Mouse (Mus musculus): ENCODE results near the gene Aco2.

The Aco2 gene

GRCm38 (mm10) chr15:81879531-81880401 is 7.7 kb downstream of the Aco2 start:
- WGBS: 13% methylated on average over 5 of the region's 5 CpGs

- WGBS: 66% methylated on average over 3 of the region's 3 CpGs
These were observed 10.2 kb downstream of the Aco2 start for GRCm38 (mm10) chr15:81882348-81882747.

- WGBS: 62% methylated on average over 3 of the region's 3 CpGs
These were observed 13.4 kb downstream of the Aco2 start for GRCm38 (mm10) chr15:81885418-81885934.

- 62% methylated on average over 6 of the region's 6 CpGs for WGBS
These were observed 14.9 kb downstream of the Aco2 start for GRCm38 (mm10) chr15:81886795-81887550.

GRCm38 (mm10) chr15:81889175-81889574 is 17.1 kb downstream of the Aco2 start:
- 69% methylated on average over 7 of the region's 7 CpGs for WGBS

GRCm38 (mm10) chr15:81891140-81891802 is 19.2 kb downstream of the Aco2 start:
- 49% methylated on average over 7 of the region's 7 CpGs for WGBS

- WGBS: 84% methylated on average over 8 of the region's 8 CpGs
These were observed 19.9 kb downstream of the Aco2 start for GRCm38 (mm10) chr15:81891822-81892580.

- WGBS: 69% methylated on average over 1 of the region's 1 CpGs
These were observed 21.9 kb downstream of the Aco2 start for GRCm38 (mm10) chr15:81894002-81894401.

- 61% methylated on average over 2 of the region's 2 CpGs for WGBS
These were observed 24.3 kb downstream of the Aco2 start for GRCm38 (mm10) chr15:81896407-81896806.

- 91% methylated on average over 5 of the region's 5 CpGs for WGBS
These were observed 25.6 kb downstream of the Aco2 start for GRCm38 (mm10) chr15:81897607-81898285.

- 58% methylated on average over 2 of the region's 2 CpGs for WGBS
These were observed 26.6 kb downstream of the Aco2 start for GRCm38 (mm10) chr15:81898751-81899150.

- 40% methylated on average over 2 of the region's 2 CpGs for WGBS
These were observed 32.8 kb downstream of the Aco2 start for GRCm38 (mm10) chr15:81904939-81905338.

GRCm38 (mm10) chr15:81907953-81908352 is 35.8 kb downstream of the Aco2 start:
- WGBS: 70% methylated on average over 8 of the region's 8 CpGs

- 88% methylated on average over 4 of the region's 4 CpGs for WGBS
These were observed 36.7 kb downstream of the Aco2 start for GRCm38 (mm10) chr15:81908767-81909166.

- WGBS: 47% methylated on average over 2 of the region's 2 CpGs
These were observed 40.4 kb downstream of the Aco2 start for GRCm38 (mm10) chr15:81912498-81912897.

- 75% methylated on average over 5 of the region's 5 CpGs for WGBS
These were observed 42.6 kb downstream of the Aco2 start for GRCm38 (mm10) chr15:81914668-81915067.

- 53% methylated on average over 5 of the region's 5 CpGs for WGBS
These were observed 43.6 kb downstream of the Aco2 start for GRCm38 (mm10) chr15:81915663-81916062.

- WGBS: 73% methylated on average over 12 of the region's 12 CpGs
These were observed 45.1 kb downstream of the Aco2 start for GRCm38 (mm10) chr15:81917201-81917600.

GRCm38 (mm10) chr15:81917621-81918463 is 45.7 kb downstream of the Aco2 start:
- WGBS: 44% methylated on average over 6 of the region's 6 CpGs

GRCm38 (mm10) chr15:81919062-81919461 is 47.0 kb downstream of the Aco2 start:
- WGBS: 70% methylated on average over 5 of the region's 5 CpGs

Measured in cerebral cortex, adult 2 months (tissue).